Mouse (Mus musculus) lung, adult 18-20 months (tissue): Measurements from ENCODE around the gene Stxbp1.

Source experiments
- DNase-seq, 2 experiments: peaks; one replicate each; pipeline ENCODE4 v3.0.0; 2022; ENCODE audit warnings: mixed read lengths in 2 of 2

The Stxbp1 gene

GRCm38 (mm10) chr2:32750887-32751664 is 96.0 kb downstream of the Stxbp1 start:
- DNase-seq, result peak; percentile 83 to 87

- DNase-seq, result no peak
These were observed 96.8 kb downstream of the Stxbp1 start for GRCm38 (mm10) chr2:32750199-32750598.

- DNase-seq, result no peak
These were observed 98.0 kb downstream of the Stxbp1 start for GRCm38 (mm10) chr2:32749082-32749481.

GRCm38 (mm10) chr2:32744272-32744982 is 102.6 kb downstream of the Stxbp1 start:
- no peak for DNase-seq

GRCm38 (mm10) chr2:32742173-32742531 is 104.9 kb downstream of the Stxbp1 start:
- DNase-seq, result no peak

GRCm38 (mm10) chr2:32741273-32742172 is 105.5 kb downstream of the Stxbp1 start:
- peak; percentile 54 to 72 for DNase-seq

- no peak for DNase-seq
These were observed 106.2 kb downstream of the Stxbp1 start, which contains the start of gene 6330409D20Rik for GRCm38 (mm10) chr2:32740916-32741272. TSS of gene 6330409D20Rik (minus strand) at chr2:32741016.

GRCm38 (mm10) chr2:32739311-32739710 is 107.7 kb downstream of the Stxbp1 start:
- DNase-seq, result no peak
